Mouse (Mus musculus): ENCODE data around the gene Idh1. TPM values are rescaled to one million over a fixed set of nuclear protein-coding genes. Genes with fewer than 3 reads are reported as not detected.

Idh1 gene
- 10 to 100 TPM in 1 of 2 experiments, 1 to 10 TPM in 1; 10.0 to 12.3 TPM for polyA plus RNA-seq (2017; shearing (Covaris generic))

GRCm38 (mm10) chr1:65186287-65187073, at the start of gene Idh1, which contains the start of gene Pikfyve:
Gene Idh1 (minus strand): TSS chr1:65186500.
Gene Pikfyve (plus strand): TSS chr1:65186683.

DNA sequence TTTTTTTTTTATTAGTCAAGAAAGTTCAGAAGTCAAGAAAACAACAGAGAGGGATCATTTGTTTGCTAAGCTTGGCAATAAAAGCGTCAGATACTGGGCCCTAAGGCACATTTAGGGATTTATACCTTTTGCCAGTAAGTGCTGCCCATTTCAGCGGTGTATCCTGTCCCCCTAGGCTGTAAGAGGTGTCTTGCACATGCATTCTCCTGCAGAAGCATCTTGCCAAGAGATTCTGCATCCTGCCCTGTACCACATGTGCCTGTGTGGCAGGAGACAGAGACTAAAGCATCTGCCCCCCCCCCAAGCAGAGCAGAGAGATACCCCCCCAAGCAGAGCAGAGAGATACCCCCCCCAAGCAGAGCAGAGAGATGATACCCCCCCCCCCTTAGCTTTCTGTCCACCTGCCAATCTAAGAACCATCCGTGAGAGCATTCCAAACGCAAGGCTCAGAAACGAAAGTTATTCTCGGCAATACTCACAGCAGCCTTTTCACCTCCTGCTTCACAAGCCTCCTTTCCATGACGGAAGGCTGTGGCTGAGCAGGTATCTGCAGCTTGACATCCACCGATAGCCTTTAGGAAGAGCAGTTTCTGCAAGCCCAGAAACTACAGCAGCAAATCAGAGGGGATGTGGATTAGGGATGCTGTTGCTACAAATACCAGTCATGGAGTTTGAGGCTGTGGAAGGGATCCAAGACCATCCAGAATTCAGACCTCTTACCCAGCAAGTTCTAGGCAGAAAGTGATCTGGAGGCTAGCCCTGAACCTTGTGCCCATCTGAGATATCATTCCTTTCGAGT, 63.5 kb downstream of the Idh1 start, which contains the start of gene D630023F18Rik:
TSS of gene D630023F18Rik (minus strand) at position 641 of the 799 bp plus-strand sequence.

GRCm38 (mm10) chr1:65119438-65119837, 66.9 kb downstream of the Idh1 start, which contains the start of gene Gm28845:
Gene Gm28845 (minus strand): TSS chr1:65119558.

Other genes with a start within 250 kb of the Idh1 start
- gene Plekhm3, start 229.7 kb downstream of the Idh1 start, polyA plus RNA-seq (2017; shearing (Covaris generic)): 1 to 10 TPM; 2.5 to 3.0 TPM
- gene Akr1cl, start 153.7 kb downstream of the Idh1 start, polyA plus RNA-seq (2017; shearing (Covaris generic)): under 1 TPM in 1 of 2 experiments, not detected in 1; 0.86 TPM
- gene Cryge, start 135.4 kb downstream of the Idh1 start, polyA plus RNA-seq (2017; shearing (Covaris generic)): not detected
- gene Crygd, start 123.0 kb downstream of the Idh1 start, polyA plus RNA-seq (2017; shearing (Covaris generic)): not detected
- not detected for gene Crygc, start 112.8 kb downstream of the Idh1 start, polyA plus RNA-seq (2017; shearing (Covaris generic))
- gene Crygb, start 104.2 kb downstream of the Idh1 start, polyA plus RNA-seq (2017; shearing (Covaris generic)): not detected
- gene Cryga, start 83.1 kb downstream of the Idh1 start, polyA plus RNA-seq (2017; shearing (Covaris generic)): not detected
- gene Gm28845, start 66.9 kb downstream of the Idh1 start, polyA plus RNA-seq (2017; shearing (Covaris generic)): not detected
- gene D630023F18Rik, start 63.3 kb downstream of the Idh1 start, polyA plus RNA-seq (2017; shearing (Covaris generic)): not detected
- 10 to 100 TPM; 19.9 to 26.1 TPM for gene Pikfyve, start 183 bp upstream of the Idh1 start, polyA plus RNA-seq (2017; shearing (Covaris generic))
- under 1 TPM in 1 of 2 experiments, not detected in 1; 0.14 TPM for gene Pth2r, start 95.6 kb upstream of the Idh1 start, polyA plus RNA-seq (2017; shearing (Covaris generic))